Mouse (Mus musculus) myocyte (in vitro differentiated cells): ENCODE data around the gene Traip.

Experiments
- CEBPB ChIP-seq: IDR thresholded peaks from 2 replicates; pipeline ENCODE4 v1.6.1; 2011; ENCODE audit warnings: mild to moderate bottlenecking, moderate library complexity; ENCODE audit not compliant: poor library complexity, insufficient read depth, severe bottlenecking
- E2F4 ChIP-seq: IDR thresholded peaks from one replicate; pipeline ENCODE4 v1.6.1; 2011; ENCODE audit warnings: mild to moderate bottlenecking, control low read depth, moderate library complexity; ENCODE audit not compliant: insufficient read depth
- MAX ChIP-seq: IDR thresholded peaks from one replicate; pipeline ENCODE4 v1.6.1; 2011; ENCODE audit warnings: low read depth, mild to moderate bottlenecking, control low read depth
- MYOD1 ChIP-seq, 3 experiments: IDR thresholded peaks; one replicate each; pipeline ENCODE4 v1.6.1; 2011; ENCODE audit warnings: control low read depth in 2 of 3, low read depth in 2 of 3, mild to moderate bottlenecking in 2 of 3, moderate library complexity in 1 of 3; ENCODE audit not compliant: insufficient read length in 2 of 3, control insufficient read depth in 1 of 3
- MYOG ChIP-seq, 3 experiments: IDR thresholded peaks; one replicate each; pipeline ENCODE4 v1.6.1; 2011; ENCODE audit warnings: control low read depth in 2 of 3, low read depth in 2 of 3, mild to moderate bottlenecking in 2 of 3; ENCODE audit not compliant: insufficient read length in 2 of 3, control insufficient read depth in 1 of 3, insufficient read depth in 1 of 3
- POLR2A ChIP-seq: IDR thresholded peaks from one replicate; pipeline ENCODE4 v1.6.1; 2011; ENCODE audit warnings: low read depth, mild to moderate bottlenecking, control low read depth, moderate library complexity; ENCODE audit not compliant: insufficient read length
- POLR2AphosphoS2 ChIP-seq: IDR thresholded peaks from one replicate; pipeline ENCODE4 v1.6.1; 2011; ENCODE audit warnings: low read depth, control low read depth; ENCODE audit not compliant: insufficient read length
- SRF ChIP-seq: IDR thresholded peaks from one replicate; pipeline ENCODE4 v1.6.1; 2011; ENCODE audit warnings: low read depth; ENCODE audit not compliant: control insufficient read depth, insufficient read length
- TCF12 ChIP-seq: IDR thresholded peaks from one replicate; pipeline ENCODE4 v1.6.1; 2011; ENCODE audit warnings: mild to moderate bottlenecking, control low read depth; ENCODE audit not compliant: poor library complexity, insufficient read depth, severe bottlenecking
- TCF3 ChIP-seq: IDR thresholded peaks from one replicate; pipeline ENCODE4 v1.6.1; 2011; ENCODE audit warnings: low read depth, control low read depth; ENCODE audit not compliant: insufficient read length
- USF1 ChIP-seq: IDR thresholded peaks from one replicate; pipeline ENCODE4 v1.6.1; 2011; ENCODE audit warnings: low read depth, mild to moderate bottlenecking, control low read depth, moderate library complexity

DNA sequence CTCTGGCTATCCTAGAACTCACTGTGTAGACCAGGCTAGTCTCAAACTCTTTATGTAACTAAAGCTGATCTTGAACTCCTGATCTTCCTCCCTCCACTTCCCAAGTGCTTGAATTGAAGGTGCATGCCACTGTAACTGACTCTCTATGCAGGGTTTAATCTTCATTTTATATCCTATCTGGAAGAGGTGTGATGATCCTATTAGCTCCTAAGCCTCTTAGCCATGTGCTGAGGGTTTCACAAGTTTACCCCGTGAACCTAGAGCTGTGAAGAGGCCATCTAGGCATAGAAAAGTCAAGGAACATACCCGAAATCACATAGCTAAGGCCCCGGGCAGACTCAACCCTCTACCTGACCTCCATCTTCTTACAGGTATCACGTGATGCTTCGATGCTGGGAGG is 30.5 kb upstream of the Traip start:
- TF ChIP-seq POLR2A (no peak), MAX (no peak), TCF3 (no peak), TCF12 (no peak), POLR2AphosphoS2 (no peak), CEBPB (no peak), USF1 (no peak), MYOD1 (IDR thresholded peaks at IDR 0.05; ENCODE audit: control insufficient read depth in 1 of 3, insufficient read length in 2 of 3, low read depth in 2 of 3) (no peak), MYOG (IDR thresholded peaks at IDR 0.05; ENCODE audit: control insufficient read depth in 1 of 3, insufficient read depth in 1 of 3, insufficient read length in 2 of 3, low read depth in 2 of 3) (no peak), E2F4 (no peak), SRF (no peak)
